Mouse (Mus musculus) neutrophil, adult 59 days (primary cell): ENCODE measurements around the gene Parp6. TPM values are rescaled to one million over a fixed set of nuclear protein-coding genes. Genes with fewer than 3 reads are reported as not detected.

ENCODE experiments used
- total RNA-seq, 2 experiments: library from RNA; stranded (reverse); gene quantifications; 1 replicate in 1 of 2; 2 replicates in 1 of 2; pipeline ENCODE4 v1.2.4; 2023

Gene Parp6
- total RNA-seq, result 10 to 100 TPM; 30.7 to 31.6 TPM

GRCm38 (mm10) chr9:59616622-59617306 is at the start of gene Parp6:
Gene Parp6, plus strand, starts transcription at chr9:59617284.

GRCm38 (mm10) chr9:59577844-59578504 is 39.1 kb upstream of the Parp6 start, which contains the start of gene Celf6:
Gene Celf6, plus strand, starts transcription at chr9:59577917.

GRCm38 (mm10) chr9:59655958-59656634 is 39.0 kb downstream of the Parp6 start, which contains the start of gene Pkm:
Gene Pkm, plus strand, starts transcription at chr9:59656368.

GRCm38 (mm10) chr9:59679678-59680533 is 62.8 kb downstream of the Parp6 start, which contains the start of gene Gramd2:
Gene Gramd2, plus strand, starts transcription at chr9:59680144.

Other genes with a start within 250 kb of the Parp6 start
- 100 to 1,000 TPM; 122 to 133 TPM for gene Arih1, start 130.7 kb upstream of the Parp6 start, total RNA-seq
- gene Hexa, start 77.7 kb upstream of the Parp6 start, total RNA-seq, result 100 to 1,000 TPM; 136 to 157 TPM
- 1 to 10 TPM; 6.8 to 7.0 TPM for gene Tmem202, start 77.4 kb upstream of the Parp6 start, total RNA-seq
- not detected for gene Celf6, start 39.4 kb upstream of the Parp6 start, total RNA-seq
- gene Pkm, start 39.1 kb downstream of the Parp6 start, total RNA-seq, result 1,000 to 10,000 TPM; 1,107 to 1,126 TPM
- 1 to 10 TPM; 4.5 to 8.1 TPM for gene Gramd2, start 62.9 kb downstream of the Parp6 start, total RNA-seq
- 1 to 10 TPM; 1.7 to 2.7 TPM for gene Senp8, start 133.4 kb downstream of the Parp6 start, total RNA-seq
- gene Myo9a, start 133.6 kb downstream of the Parp6 start, total RNA-seq, result 10 to 100 TPM; 16.3 to 23.1 TPM